Mouse (Mus musculus) left cerebral cortex, postnatal 25 days (tissue): ENCODE data around the gene Sgta. TPM values are rescaled to one million over a fixed set of nuclear protein-coding genes. Genes with fewer than 3 reads are reported as not detected.

Source experiments
- DNase-seq, 2 experiments: peaks; one replicate each; pipeline ENCODE4 v3.0.0; 2022; ENCODE audit warnings: low spot score in 2 of 2, mixed read lengths in 1 of 2
- intact Hi-C: fragments of 180-260 bp; cut with DNase I; formaldehyde crosslinking; loops from one replicate; pipeline ENCODE4 v1.15.1; 2025
- microRNA-seq, 2 experiments: library from miRNA; unstranded; fragments of <30 nt; microRNA quantifications; one replicate each; pipeline ENCODE4 v1.2.0; 2022
- total RNA-seq, 2 experiments: library from RNA; stranded (reverse); gene quantifications; 2 replicates each; pipeline ENCODE4 v1.2.3; 2021

Gene Sgta
- total RNA-seq, 2 experiments from 2014 or later: 159 to 169 TPM

- intact Hi-C loops: loop anchor here (2.0 to 5.0 kb wide), 2 partner anchors 177 to 241 kb away; partner anchors contain the start of gene Dot1l
- DNase-seq: peak in 1 of 2 experiments; percentile 52
Observed at GRCm38 (mm10) chr10:80998021-80998420, 62.0 kb downstream of the Sgta start.

GRCm38 (mm10) chr10:80997332-80997731 lies 62.6 kb downstream of the Sgta start:
- no peak for DNase-seq
- intact Hi-C loops: loop anchor here (5.0 kb wide), 1 partner anchor 240 kb away; the partner anchor contains the start of gene Dot1l

GRCm38 (mm10) chr10:80996501-80996900 lies 63.5 kb downstream of the Sgta start:
- intact Hi-C loops: loop anchor here (5.0 kb wide), 1 partner anchor 239 kb away; the partner anchor contains the start of gene Dot1l

GRCm38 (mm10) chr10:80995091-80995632 lies 64.8 kb downstream of the Sgta start:
- DNase-seq: peak; percentile 87 to 89
- intact Hi-C loops: loop anchor here (2.0 to 5.0 kb wide), 3 partner anchors 66 to 238 kb away; partner anchors contain the start of gene Dot1l

More at GRCm38 (mm10) chr10:80996501-80996900, 63.5 kb downstream of the Sgta start:
- DNase-seq: no peak

GRCm38 (mm10) chr10:80994621-80995020 lies 65.4 kb downstream of the Sgta start:
- DNase-seq: no peak
- intact Hi-C loops: loop anchor here (2.0 to 5.0 kb wide), 4 partner anchors 66 to 237 kb away; partner anchors contain the start of genes Dot1l and Oaz1

Small RNA genes lying within 50 kb of the gene (microRNA-seq; reads per million reads assigned to microRNA genes)
- gene Mir5615-1 (0 reads per million in 2 experiments), gene Mir5615-2 (0 reads per million in 2 experiments)

Other genes starting within 250 kb of the Sgta start
- 1 to 10 TPM; 4.0 to 4.5 TPM for gene Jsrp1, start 246.7 kb downstream of the Sgta start, total RNA-seq
- 100 to 1,000 TPM; 500 to 527 TPM for gene Oaz1, start 233.5 kb downstream of the Sgta start, total RNA-seq
- gene Lingo3, start 216.1 kb downstream of the Sgta start, total RNA-seq: 10 to 100 TPM; 35.6 to 48.0 TPM
- gene Lsm7, start 205.0 kb downstream of the Sgta start, total RNA-seq: 10 to 100 TPM; 35.9 to 47.8 TPM
- 10 to 100 TPM; 58.6 to 66.2 TPM for gene Sppl2b, start 204.9 kb downstream of the Sgta start, total RNA-seq
- under 1 TPM in 1 of 2 experiments, not detected in 1; 0.32 TPM for gene Tmprss9, start 188.3 kb downstream of the Sgta start, total RNA-seq
- gene Timm13, start 159.2 kb downstream of the Sgta start, total RNA-seq: 100 to 1,000 TPM; 139 TPM
- gene Lmnb2, start 141.9 kb downstream of the Sgta start, total RNA-seq: 10 to 100 TPM; 15.1 to 18.9 TPM
- 10 to 100 TPM; 16.4 to 19.0 TPM for gene Gadd45b, start 130.1 kb downstream of the Sgta start, total RNA-seq
- 100 to 1,000 TPM in 1 of 2 experiments, 10 to 100 TPM in 1; 83.8 to 196 TPM for gene Gng7, start 45.2 kb downstream of the Sgta start, total RNA-seq
- 100 to 1,000 TPM; 108 to 110 TPM for gene Diras1, start 34.5 kb downstream of the Sgta start, total RNA-seq
- 10 to 100 TPM; 67.2 to 69.3 TPM for gene Slc39a3, start 22.8 kb downstream of the Sgta start, total RNA-seq
- gene Thop1, start 9.9 kb upstream of the Sgta start, total RNA-seq: 10 to 100 TPM; 50.5 to 54.2 TPM
- under 1 TPM; 0.25 to 0.60 TPM for gene Creb3l3, start 38.7 kb upstream of the Sgta start, total RNA-seq
- gene Map2k2, start 45.7 kb upstream of the Sgta start, total RNA-seq: 100 to 1,000 TPM; 122 to 124 TPM
- gene Zbtb7a, start 75.0 kb upstream of the Sgta start, total RNA-seq: 100 to 1,000 TPM; 114 TPM
- 10 to 100 TPM; 26.6 to 28.7 TPM for gene Pias4, start 107.7 kb upstream of the Sgta start, total RNA-seq
- 100 to 1,000 TPM; 854 to 872 TPM for gene Eef2, start 116.5 kb upstream of the Sgta start, total RNA-seq
- 10 to 100 TPM; 71.3 to 77.7 TPM for gene Dapk3, start 122.8 kb upstream of the Sgta start, total RNA-seq
- gene 4930442H23Rik, start 123.7 kb upstream of the Sgta start, total RNA-seq: not detected
- gene Nmrk2, start 141.9 kb upstream of the Sgta start, total RNA-seq: under 1 TPM in 1 of 2 experiments, not detected in 1; 0.23 TPM
- 100 to 1,000 TPM; 194 to 208 TPM for gene Atcay, start 170.7 kb upstream of the Sgta start, total RNA-seq
- 10 to 100 TPM; 57.2 to 63.1 TPM for gene Zfr2, start 173.0 kb upstream of the Sgta start, total RNA-seq
- gene Matk, start 192.8 kb upstream of the Sgta start, total RNA-seq: 100 to 1,000 TPM; 191 to 194 TPM
- 10 to 100 TPM; 42.5 to 47.3 TPM for gene Mrpl54, start 206.8 kb upstream of the Sgta start, total RNA-seq
- gene Apba3, start 206.8 kb upstream of the Sgta start, total RNA-seq: 10 to 100 TPM; 38.6 to 40.0 TPM
- gene Tjp3, start 231.4 kb upstream of the Sgta start, total RNA-seq: under 1 TPM; 0.23 to 0.30 TPM
- 100 to 1,000 TPM; 402 to 420 TPM for gene Pip5k1c, start 232.8 kb upstream of the Sgta start, total RNA-seq